Comparison of ENCODE assay signal across 13 mouse cellular contexts in genomic region chr9:64612984-64613649, GRCm38 (mm10).
A peak's percentile ranks its signal among the peaks of the same experiment; 100 is the strongest.
DNase-seq lines count a peak whose midpoint lies in the region; ATAC-seq and TF ChIP-seq lines count a peak whose summit lies in the region.
"Had no signal": no experiment of that assay in that cellular context is flagged by ENCODE, and none has a peak within 500 bp of the region (broad histone marks: within the 10 kb centered on the region; RNA-seq: fewer than 3 reads in every experiment).

No protein-coding gene starts in this region.

- H3K4me1 ChIP-seq in ES-E14 (ENCODE audit: control insufficient read depth in 2 of 2, insufficient read depth in 2 of 2, low read length in 2 of 2, poor library complexity in 1 of 2), result peaks cover 0 to 17% of the 10 kb centered on the region in 2 experiments; a peak in 1 of 4 replicates
- peaks cover 39% of the 10 kb centered on the region for H3K4me1 ChIP-seq in hindbrain, embryonic 15.5 days (replicated peaks)
- H3K4me1 ChIP-seq: megakaryocyte, embryonic 14.5 days had no signal

- no peak overlapping the region for H3K27ac ChIP-seq in left cerebral cortex, adult 2 months
- H3K27ac ChIP-seq in ES-E14 (ENCODE audit: insufficient read depth, low read depth, low read length, poor library complexity, severe bottlenecking), result no peak overlapping the region
- peak overlapping the region; percentile 71 for H3K27ac ChIP-seq in hindbrain, embryonic 15.5 days (replicated peaks)

- intact Hi-C loops in left cerebral cortex, adult 2 months (cut with DNase I), result no loop called here
- intact Hi-C loops in left cerebral cortex, postnatal 36 days (cut with DNase I), result no loop called here

- WGBS in hindbrain, embryonic 15.5 days, result 44% methylated on average over 7 of the region's 7 CpGs

- no peak overlapping the region for H3K4me3 ChIP-seq in left cerebral cortex, adult 2 months
- no peak overlapping the region for H3K4me3 ChIP-seq in ES-E14 (ENCODE audit: insufficient read depth in 1 of 2, low read depth in 1 of 2, low read length in 2 of 2, poor library complexity in 1 of 2, severe bottlenecking in 1 of 2)
- no peak overlapping the region for H3K4me3 ChIP-seq in hindbrain, embryonic 15.5 days
- H3K4me3 ChIP-seq: erythroblast, embryonic 14.5 days; megakaryocyte, embryonic 14.5 days had no signal

- H3K27me3 ChIP-seq in hindbrain, embryonic 15.5 days, result no peaks in the 10 kb centered on the region

- TF ChIP-seq CTCF in left cerebral cortex, adult 2 months (IDR thresholded peaks at IDR 0.05), result peak; percentile 50

- no peaks in the 10 kb centered on the region for H3K36me3 ChIP-seq in ES-E14 (ENCODE audit: control insufficient read depth, insufficient read depth, low read length, poor library complexity, severe bottlenecking)
- no peaks in the 10 kb centered on the region for H3K36me3 ChIP-seq in hindbrain, embryonic 15.5 days

- peak overlapping the region; percentile 32; the same call in 1 of the 2 replicates for H3K4me2 ChIP-seq in hindbrain, embryonic 15.5 days

- no peak for ATAC-seq in hindbrain, embryonic 15.5 days (ENCODE audit: low FRiP score, low read depth)

- H3K9me3 ChIP-seq in ES-E14 (ENCODE audit: control insufficient read depth, insufficient read depth, low read depth, low read length), result no peaks in the 10 kb centered on the region
- H3K9me3 ChIP-seq in hindbrain, embryonic 15.5 days, result no peaks in the 10 kb centered on the region
- H3K9me3 ChIP-seq: megakaryocyte, embryonic 14.5 days had no signal

- no peak for DNase-seq in left cerebral cortex, adult 2 months (ENCODE audit: extremely low spot score in 1 of 2, low spot score in 2 of 2)
- DNase-seq in left cerebral cortex, postnatal 36 days (ENCODE audit: low spot score in 2 of 2), result no peak
- peak; percentile 3 to 14 for DNase-seq in B cell, adult 2 months
- DNase-seq in ES-E14 (ENCODE audit: low read depth, low spot score), result peak; percentile 40
- DNase-seq in gastrocnemius, adult 18-20 months (ENCODE audit: low spot score), result no peak
- no peak for DNase-seq in ovary, postnatal 10 days (ENCODE audit: low spot score)
- DNase-seq in cerebellum, postnatal 4 days (ENCODE audit: low spot score in 2 of 2), result no peak
- DNase-seq: adrenal gland, adult 8-10 months; heart, adult 18-20 months; kidney, postnatal 10 days had no signal

- in situ Hi-C loops in ES-E14 (cut with MboI; ENCODE audit: low sequenced_read_pairs in 2 of 2, unreplicated experiment in 2 of 2), result no loop called here

- no peak overlapping the region for H3K9ac ChIP-seq in ES-E14 (ENCODE audit: insufficient read depth, low read depth, low read length, poor library complexity, severe bottlenecking)
- no peak overlapping the region for H3K9ac ChIP-seq in hindbrain, embryonic 15.5 days

TF ChIP-seq in ES-E14, 5 proteins besides CTCF, POLR2A, EP300 and RAD21:
- TF ChIP-seq ZNF384 (IDR thresholded peaks at IDR 0.05; ENCODE audit: low read depth, low read length), result no peak
- TF ChIP-seq MAFK (IDR thresholded peaks at IDR 0.05; ENCODE audit: insufficient read depth, low read depth, low read length), result no peak
- TF ChIP-seq HCFC1 (IDR thresholded peaks at IDR 0.05; ENCODE audit: borderline replicate concordance, insufficient read depth, low read length), result no peak
- TF ChIP-seq CHD2 (IDR thresholded peaks at IDR 0.05; ENCODE audit: low read depth, low read length), result no peak
- no peak for TF ChIP-seq ZC3H11A (IDR thresholded peaks at IDR 0.05; ENCODE audit: borderline replicate concordance, low read depth, low read length)

Comparison
In these comparisons a context has a peak if more than half of its experiments do, and no peak if none do; other contexts are left out.
1. DNase-seq: peak in B cell, adult 2 months (2 of 2) and ES-E14 (single experiment); none in left cerebral cortex, adult 2 months (0 of 2), left cerebral cortex, postnatal 36 days (0 of 2), gastrocnemius, adult 18-20 months (single experiment), ovary, postnatal 10 days (single experiment) and cerebellum, postnatal 4 days (0 of 2).